Mouse (Mus musculus) mature B cell (primary cell): ENCODE measurements around the gene Atf3.

ENCODE experiments used
- in situ Hi-C: fragments of 300-500 bp; cut with MboI; formaldehyde crosslinking; loops from 2 replicates; pipeline ENCODE4 v1.14.3; 2019

Gene Atf3

GRCm38 (mm10) chr1:191226570-191226969 is 8.7 kb upstream of the Atf3 start:
- in situ Hi-C loops, result loop anchor here (5.0 kb wide), 1 partner anchor 44 kb away; no protein-coding TSS in a partner anchor

DNA sequence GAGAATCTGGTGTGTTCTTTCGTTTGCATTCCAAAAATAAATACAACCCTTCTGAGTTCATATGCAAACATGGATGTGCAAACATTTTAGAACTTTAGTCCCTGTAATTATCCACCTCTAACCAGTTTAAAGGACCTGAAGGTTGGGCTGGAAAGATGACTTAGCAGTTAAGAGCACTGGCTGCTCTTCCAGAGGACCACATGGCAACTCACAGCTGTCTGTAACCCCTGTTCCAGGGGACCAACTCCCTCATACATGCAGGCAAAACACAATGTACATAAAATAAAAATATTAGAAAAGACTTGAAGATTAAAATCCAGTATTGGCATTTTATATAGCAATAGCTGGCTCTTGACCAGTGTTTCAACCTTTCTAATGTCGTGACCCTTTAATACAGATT is 7.9 kb upstream of the Atf3 start:
- in situ Hi-C loops, result loop anchor here (5.0 kb wide), 1 partner anchor 43 kb away; no protein-coding TSS in a partner anchor

- in situ Hi-C loops, result loop anchor here (5.0 kb wide), 1 partner anchor 43 kb away; no protein-coding TSS in a partner anchor
Observed at GRCm38 (mm10) chr1:191224981-191225703, 7.3 kb upstream of the Atf3 start.

GRCm38 (mm10) chr1:191224302-191224980 is 6.6 kb upstream of the Atf3 start:
- in situ Hi-C loops, result no loop called here

DNA sequence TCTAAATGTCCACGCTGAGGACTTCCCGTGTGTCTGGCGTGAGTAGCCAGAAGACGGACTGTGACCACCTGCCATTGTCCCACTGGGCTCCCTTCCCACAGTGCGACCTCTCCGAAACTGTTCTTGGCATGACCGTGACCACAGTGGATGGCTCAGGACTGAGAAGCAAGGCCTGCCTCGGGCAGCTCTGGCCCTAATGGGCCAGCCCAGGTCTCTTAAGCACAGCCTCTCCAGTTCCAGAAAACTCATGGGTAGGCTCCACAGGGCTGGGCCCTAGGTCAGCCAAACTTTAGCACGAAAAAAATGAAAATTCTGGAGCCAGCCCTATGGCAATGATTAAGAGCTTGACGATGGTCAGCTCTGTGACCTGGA is 6.1 kb upstream of the Atf3 start:
- in situ Hi-C loops, result no loop called here

- in situ Hi-C loops, result no loop called here
Observed at GRCm38 (mm10) chr1:191222031-191222430, 4.2 kb upstream of the Atf3 start.

GRCm38 (mm10) chr1:191220588-191220987 is 2.7 kb upstream of the Atf3 start:
- in situ Hi-C loops, result no loop called here

DNA sequence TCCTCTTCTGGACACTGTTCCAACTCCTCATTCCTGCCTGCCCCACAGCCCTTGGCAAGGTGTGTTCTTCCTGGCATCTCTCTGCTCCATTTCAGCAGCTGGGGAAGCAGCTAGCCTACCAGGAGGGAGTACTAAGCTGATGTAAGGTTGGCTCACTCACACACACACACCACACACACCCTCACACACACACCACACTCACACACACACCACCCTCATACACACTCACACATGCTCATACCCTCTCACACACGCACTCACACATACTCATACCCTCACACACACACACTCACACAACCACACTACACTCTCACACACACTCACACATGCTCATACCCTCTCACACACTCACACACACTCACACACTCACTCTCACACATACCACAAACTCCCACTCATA is 1.9 kb upstream of the Atf3 start:
- in situ Hi-C loops, result no loop called here

GRCm38 (mm10) chr1:191218583-191218982 is 744 bp upstream of the Atf3 start:
- in situ Hi-C loops, result no loop called here

GRCm38 (mm10) chr1:191215776-191216661 is 1.8 kb downstream of the Atf3 start:
- in situ Hi-C loops, result no loop called here

GRCm38 (mm10) chr1:191211096-191211495 is 6.7 kb downstream of the Atf3 start:
- in situ Hi-C loops, result no loop called here

- in situ Hi-C loops, result no loop called here
Observed at GRCm38 (mm10) chr1:191205791-191206190, 12.0 kb downstream of the Atf3 start.

GRCm38 (mm10) chr1:191204876-191205275 is 13.0 kb downstream of the Atf3 start:
- in situ Hi-C loops, result no loop called here

DNA sequence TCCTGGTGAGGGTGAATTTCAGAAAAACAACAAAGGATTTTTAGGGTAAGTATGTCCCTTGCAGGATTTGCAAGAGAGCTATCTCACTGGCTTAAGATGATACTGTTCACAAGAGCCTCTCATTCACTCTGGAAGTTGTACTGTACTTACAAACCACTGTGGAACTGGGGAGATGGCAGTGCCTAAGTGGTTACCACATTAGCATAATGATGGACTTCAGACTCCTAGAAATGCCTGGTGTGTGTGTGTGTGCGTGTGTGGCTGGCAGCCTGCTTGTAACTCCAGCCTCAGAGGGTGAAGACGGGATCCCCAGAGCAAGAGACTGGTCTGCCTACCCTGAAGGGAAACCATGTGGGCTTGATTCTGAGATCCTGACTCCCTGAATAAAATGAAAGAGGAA is 14.3 kb downstream of the Atf3 start:
- in situ Hi-C loops, result no loop called here

GRCm38 (mm10) chr1:191202208-191202952 is 15.5 kb downstream of the Atf3 start:
- in situ Hi-C loops, result no loop called here

DNA sequence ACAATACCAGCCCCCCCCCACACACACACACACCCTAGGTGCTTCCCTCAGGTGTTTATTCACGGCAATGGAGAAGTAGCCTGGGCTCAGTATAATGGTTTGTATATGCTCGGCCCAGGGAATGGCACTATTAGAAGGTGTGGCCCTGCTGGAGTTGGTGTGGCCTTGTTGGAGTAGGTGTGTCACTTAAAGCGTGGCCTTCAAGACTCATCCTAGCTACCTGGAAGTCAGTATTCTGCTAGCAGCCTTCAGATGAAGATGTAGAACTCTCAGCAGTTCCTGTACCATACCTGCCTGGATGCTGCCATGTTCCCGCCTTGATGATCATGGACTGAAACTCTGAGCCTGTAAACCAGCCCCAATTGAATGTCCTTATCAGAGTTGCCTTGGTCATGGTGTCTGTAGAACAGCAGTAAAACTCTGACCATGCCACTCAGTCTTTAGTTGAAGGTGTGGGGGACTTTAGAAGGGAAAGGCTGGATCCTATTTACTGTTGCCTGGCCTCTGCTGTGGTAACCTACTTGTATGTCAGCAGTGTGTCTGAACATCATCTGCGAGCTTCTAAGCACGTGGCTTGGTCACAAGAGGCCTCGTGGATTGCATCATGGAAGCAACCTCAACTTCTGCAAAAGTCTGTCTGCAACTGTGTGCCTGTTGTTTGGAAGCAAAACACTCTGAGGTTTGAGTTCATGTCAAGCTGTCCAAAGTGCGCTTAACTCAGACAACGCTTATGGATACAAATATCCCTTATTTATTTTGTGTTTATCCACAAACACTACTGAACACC is 16.8 kb downstream of the Atf3 start:
- in situ Hi-C loops, result no loop called here

DNA sequence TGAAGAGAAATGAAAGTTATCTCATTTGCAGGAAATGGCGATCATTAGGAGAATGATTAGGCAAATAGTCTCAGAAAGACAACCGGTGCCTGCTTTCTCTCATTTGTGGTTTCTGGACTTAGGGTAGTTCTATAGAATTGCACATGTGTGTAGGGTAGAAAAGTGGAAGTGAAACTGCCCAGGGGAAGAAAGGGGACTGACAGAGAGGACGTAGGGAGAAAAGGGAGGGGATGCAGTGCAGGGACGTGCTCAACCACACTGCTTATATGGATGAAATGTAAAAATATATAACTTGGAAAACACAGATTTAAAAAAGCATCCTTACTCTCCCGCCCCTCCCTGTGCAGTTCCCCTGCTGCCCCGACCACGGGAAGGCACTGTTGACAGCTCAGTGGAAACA is 19.9 kb downstream of the Atf3 start:
- in situ Hi-C loops, result no loop called here

GRCm38 (mm10) chr1:191196016-191196415 is 21.8 kb downstream of the Atf3 start:
- in situ Hi-C loops, result no loop called here

GRCm38 (mm10) chr1:191193657-191194424 is 24.0 kb downstream of the Atf3 start:
- in situ Hi-C loops, result no loop called here

DNA sequence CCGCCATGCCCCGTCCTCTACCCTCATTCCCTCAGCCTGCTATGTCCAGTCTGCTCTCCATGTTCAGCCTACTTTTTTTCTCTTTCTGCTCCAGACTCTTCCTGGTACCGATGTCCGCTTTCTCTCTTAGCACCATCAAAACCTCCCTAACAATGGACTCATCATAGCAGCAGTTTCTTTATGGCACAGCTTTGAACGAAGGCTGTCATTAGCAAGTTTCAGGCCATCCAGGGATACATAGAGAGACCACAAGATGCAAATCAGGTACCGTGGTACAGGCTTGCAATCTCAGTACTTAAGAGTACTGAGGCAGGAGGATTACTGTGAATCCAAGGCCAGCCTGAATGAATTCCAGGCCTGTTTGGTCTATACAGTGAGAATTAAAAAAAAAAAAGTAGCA is 25.1 kb downstream of the Atf3 start:
- in situ Hi-C loops, result no loop called here
